Mouse (Mus musculus) liver, embryonic 14.5 days (tissue): ENCODE results near the gene Acaa1b.

Experiments used
- CTCF ChIP-seq: IDR thresholded peaks from 2 replicates; pipeline ENCODE4 v1.5.1; 2016; ENCODE audit warnings: antibody characterized with exemption, low read depth, control low read depth
- EP300 ChIP-seq: IDR thresholded peaks from 2 replicates; pipeline ENCODE4 v1.6.1; 2016; ENCODE audit warnings: antibody characterized with exemption, low read depth

- TF ChIP-seq CTCF (peak; percentile 65), EP300 (no peak)
Observed at GRCm38 (mm10) chr9:119107566-119107965, 49.3 kb downstream of the Acaa1b start.
